Mouse (Mus musculus) gastrocnemius, postnatal 10 days (tissue): ENCODE results near the gene Cldn2. TPM values are rescaled to one million over a fixed set of nuclear protein-coding genes. Genes with fewer than 3 reads are reported as not detected.

Experiments used
- DNase-seq: peaks from one replicate; pipeline ENCODE4 v3.0.0; 2021; ENCODE audit warnings: mixed read lengths
- total RNA-seq, 2 experiments: library from RNA; stranded (reverse); gene quantifications; 2 replicates each; pipeline ENCODE4 v1.2.3; 2021

Gene Cldn2
- total RNA-seq, 2 experiments from 2014 or later: 0.54 to 0.65 TPM

- DNase-seq: no peak
Observed at GRCm38 (mm10) chrX:139808085-139808484, 7.5 kb downstream of the Cldn2 start.

- DNase-seq: no peak
Observed at GRCm38 (mm10) chrX:139808501-139808900, 7.9 kb downstream of the Cldn2 start.

GRCm38 (mm10) chrX:139812636-139813298, 12.1 kb downstream of the Cldn2 start:
- DNase-seq: no peak

- no peak for DNase-seq
Observed at GRCm38 (mm10) chrX:139813299-139814002, 12.8 kb downstream of the Cldn2 start.

GRCm38 (mm10) chrX:139814018-139814635, 13.5 kb downstream of the Cldn2 start:
- no peak for DNase-seq

- no peak for DNase-seq
Observed at GRCm38 (mm10) chrX:139815201-139815600, 14.6 kb downstream of the Cldn2 start.

GRCm38 (mm10) chrX:139825402-139825801, 24.8 kb downstream of the Cldn2 start:
- no peak for DNase-seq

- DNase-seq: no peak
Observed at GRCm38 (mm10) chrX:139826926-139827325, 26.3 kb downstream of the Cldn2 start.

- no peak for DNase-seq
Observed at GRCm38 (mm10) chrX:139828363-139829092, 27.9 kb downstream of the Cldn2 start.

- DNase-seq: peak; percentile 27
Observed at GRCm38 (mm10) chrX:139832464-139832863, 31.8 kb downstream of the Cldn2 start.

GRCm38 (mm10) chrX:139839057-139839456, 38.4 kb downstream of the Cldn2 start:
- no peak for DNase-seq

GRCm38 (mm10) chrX:139841091-139841490, 40.5 kb downstream of the Cldn2 start:
- no peak for DNase-seq

GRCm38 (mm10) chrX:139854795-139855194, 54.2 kb downstream of the Cldn2 start:
- no peak for DNase-seq

- no peak for DNase-seq
Observed at GRCm38 (mm10) chrX:139859402-139859801, 58.8 kb downstream of the Cldn2 start.

Other genes starting within 250 kb of the Cldn2 start
- 10 to 100 TPM; 14.8 to 17.3 TPM for gene Rnf128, start 237.5 kb upstream of the Cldn2 start, total RNA-seq
- 1 to 10 TPM; 5.5 to 5.9 TPM for gene Tbc1d8b, start 115.8 kb upstream of the Cldn2 start, total RNA-seq
- gene Gm15013, start 86.3 kb upstream of the Cldn2 start, total RNA-seq: not detected
- gene Ripply1, start 18.5 kb upstream of the Cldn2 start, total RNA-seq: 1 to 10 TPM in 1 of 2 experiments, under 1 TPM in 1; 0.92 to 1.7 TPM
- gene Morc4, start 70.8 kb downstream of the Cldn2 start, total RNA-seq: 10 to 100 TPM; 18.9 to 19.8 TPM
- 1 to 10 TPM; 5.3 to 6.1 TPM for gene Rbm41, start 197.8 kb downstream of the Cldn2 start, total RNA-seq